ENCODE assay signal across 8 mouse cellular contexts in genomic region chr8:71463188-71464033, GRCm38 (mm10). TPM values are rescaled to one million over a fixed set of nuclear protein-coding genes. Genes with fewer than 3 reads are reported as not detected.
DNase-seq lines count a peak whose midpoint lies in the region; ATAC-seq lines count a peak whose summit lies in the region.

TSS of gene Abhd8 (minus strand) at chr8:71463655.

- H3K9ac ChIP-seq in embryonic facial prominence, embryonic 14.5 days (ENCODE audit: low read depth, low read length), result peak within 1 kb of the TSS; percentile 82
- peak within 1 kb of the TSS; percentile 82 for H3K9ac ChIP-seq in kidney, embryonic 14.5 days (ENCODE audit: low read depth, low read length)
- peak within 1 kb of the TSS; percentile 82 for H3K9ac ChIP-seq in limb, embryonic 15.5 days

- peaks cover 20% of the 10 kb centered on the region; the same call in 1 of the 2 replicates for H3K4me1 ChIP-seq in embryonic facial prominence, embryonic 14.5 days (ENCODE audit: control insufficient read depth, insufficient read depth, low read length)
- peaks cover 15% of the 10 kb centered on the region for H3K4me1 ChIP-seq in kidney, embryonic 14.5 days (ENCODE audit: control insufficient read depth, insufficient read depth, low read length)
- H3K4me1 ChIP-seq in limb, embryonic 15.5 days, result peaks cover 38% of the 10 kb centered on the region

- peak within 1 kb of the TSS; percentile 90 for H3K27ac ChIP-seq in embryonic facial prominence, embryonic 14.5 days (replicated peaks; ENCODE audit: low read depth, low read length)
- peak within 1 kb of the TSS; percentile 80 for H3K27ac ChIP-seq in kidney, embryonic 14.5 days (ENCODE audit: low read depth, low read length)
- peak within 1 kb of the TSS; percentile 89 for H3K27ac ChIP-seq in limb, embryonic 15.5 days

- peaks cover 36% of the 10 kb centered on the region for H3K36me3 ChIP-seq in embryonic facial prominence, embryonic 14.5 days (ENCODE audit: control insufficient read depth, insufficient read depth, low read length)
- H3K36me3 ChIP-seq in kidney, embryonic 14.5 days (ENCODE audit: control insufficient read depth, insufficient read depth, low read length), result peaks cover 21% of the 10 kb centered on the region
- peaks cover 35% of the 10 kb centered on the region for H3K36me3 ChIP-seq in limb, embryonic 15.5 days

- H3K4me3 ChIP-seq in embryonic facial prominence, embryonic 14.5 days (ENCODE audit: low read depth, low read length), result peak within 1 kb of the TSS; percentile 91
- H3K4me3 ChIP-seq in kidney, embryonic 14.5 days (ENCODE audit: low read length), result peak within 1 kb of the TSS; percentile 81
- peak within 1 kb of the TSS; percentile 84 for H3K4me3 ChIP-seq in limb, embryonic 15.5 days

- H3K9me3 ChIP-seq in embryonic facial prominence, embryonic 14.5 days (ENCODE audit: control insufficient read depth, low read length), result no peaks in the 10 kb centered on the region
- no peaks in the 10 kb centered on the region for H3K9me3 ChIP-seq in kidney, embryonic 14.5 days (ENCODE audit: control insufficient read depth, low read length)
- no peaks in the 10 kb centered on the region for H3K9me3 ChIP-seq in limb, embryonic 15.5 days

- ATAC-seq in embryonic facial prominence, embryonic 14.5 days (ENCODE audit: low read depth), result peak; percentile 88
- peak; percentile 79 for ATAC-seq in kidney, embryonic 14.5 days (ENCODE audit: low FRiP score, low TSS enrichment)
- peak; percentile 82 for ATAC-seq in limb, embryonic 15.5 days (ENCODE audit: insufficient number of reproducible peaks, low FRiP score, low TSS enrichment, low read depth)

- WGBS in embryonic facial prominence, embryonic 14.5 days, result under 1% methylated on average over 26 of the region's 55 CpGs
- under 1% methylated on average over 55 of the region's 55 CpGs for WGBS in kidney, embryonic 14.5 days
- 0% methylated on average over 55 of the region's 55 CpGs for WGBS in limb, embryonic 15.5 days

- peak; percentile 95 for DNase-seq in 3T3-L1 (ENCODE audit: low read depth, low spot score)
- peak; percentile 96 to 97 for DNase-seq in adrenal gland, postnatal 4 days (ENCODE audit: low spot score in 2 of 2)
- DNase-seq in embryonic facial prominence, embryonic 14.5 days (ENCODE audit: low spot score), result peak; percentile 98
- DNase-seq in heart, adult 8-10 months (ENCODE audit: low spot score), result peak; percentile 97
- DNase-seq in monocyte, adult 2 months (ENCODE audit: low read depth in 1 of 2, low spot score in 2 of 2), result peak; percentile 74 to 86
- DNase-seq in spleen, postnatal 36 days (ENCODE audit: low spot score in 2 of 2), result peak; percentile 93 to 95

- H3K4me2 ChIP-seq in embryonic facial prominence, embryonic 14.5 days (ENCODE audit: low read depth, low read length), result peak within 1 kb of the TSS; percentile 93
- peak within 1 kb of the TSS; percentile 70 for H3K4me2 ChIP-seq in kidney, embryonic 14.5 days (replicated peaks; ENCODE audit: low read depth, low read length)
- H3K4me2 ChIP-seq in limb, embryonic 15.5 days, result peak within 1 kb of the TSS; percentile 88

- H3K27me3 ChIP-seq in embryonic facial prominence, embryonic 14.5 days (replicated peaks; ENCODE audit: control insufficient read depth, insufficient read depth, low read length), result no peaks in the 10 kb centered on the region
- no peaks in the 10 kb centered on the region for H3K27me3 ChIP-seq in kidney, embryonic 14.5 days (ENCODE audit: control insufficient read depth, insufficient read depth, low read length)
- H3K27me3 ChIP-seq in limb, embryonic 15.5 days, result no peaks in the 10 kb centered on the region

RNA-seq across cellular contexts. Expression of gene Abhd8, which starts in this region (rescaled TPM):
- total RNA-seq in adrenal gland, postnatal 4 days (2021), result 10 to 100 TPM; 58.9 to 65.9 TPM
- 47.9 and 49.4 TPM in 2 replicates for polyA plus RNA-seq in embryonic facial prominence, embryonic 14.5 days (2014; fragmentation: Nextera tagmentation; extraction: Ambion mirVana)
- 10 to 100 TPM; 21.4 to 29.6 (median 24.8) TPM for total RNA-seq in heart, adult 8-10 months (2022)
- polyA plus RNA-seq in kidney, embryonic 14.5 days (2014; fragmentation: Nextera tagmentation; extraction: Ambion mirVana), result 26.5 and 32.5 TPM in 2 replicates
- polyA plus RNA-seq in limb, embryonic 15.5 days (2015; fragmentation: Nextera tagmentation; extraction: Ambion mirVana), result 65.7 and 67.2 TPM in 2 replicates

Comparison
In these comparisons a context has a peak if more than half of its experiments do, and no peak if none do; other contexts are left out.
1. Peak in every context shown above with its lines: DNase-seq, ATAC-seq, H3K4me3 ChIP-seq and H3K27ac ChIP-seq.